Mouse (Mus musculus) retina, postnatal 1 day (tissue): ENCODE results near the gene Vhl.
"Not testable (repeated sequence)": the region's sequence is repeated elsewhere in the genome, so short reads cannot be mapped to it uniquely, and the experiment has no call there.

Experiments used
- DNase-seq: peaks from one replicate; pipeline ENCODE4 v3.0.0-alpha.2; 2012

Gene Vhl

GRCm38 (mm10) chr6:113661353-113662241, 37.8 kb downstream of the Vhl start:
- peak; percentile 93 for DNase-seq

GRCm38 (mm10) chr6:113662964-113663700, 39.4 kb downstream of the Vhl start:
- DNase-seq = no peak

- DNase-seq = no peak
Observed at GRCm38 (mm10) chr6:113664305-113664704, 40.5 kb downstream of the Vhl start.

- DNase-seq = no peak
Observed at GRCm38 (mm10) chr6:113667611-113668122, 43.9 kb downstream of the Vhl start.

- peak; percentile 66 for DNase-seq
Observed at GRCm38 (mm10) chr6:113668287-113669154, 44.8 kb downstream of the Vhl start.

GRCm38 (mm10) chr6:113669821-113670220, 46.1 kb downstream of the Vhl start:
- no peak for DNase-seq

- DNase-seq = not testable (repeated sequence)
Observed at GRCm38 (mm10) chr6:113672029-113672428, 48.3 kb downstream of the Vhl start.

- DNase-seq = no peak
Observed at GRCm38 (mm10) chr6:113672989-113673388, 49.2 kb downstream of the Vhl start.

GRCm38 (mm10) chr6:113675234-113675633, 51.5 kb downstream of the Vhl start:
- DNase-seq = no peak

- DNase-seq = no peak
Observed at GRCm38 (mm10) chr6:113675991-113676390, 52.2 kb downstream of the Vhl start.

GRCm38 (mm10) chr6:113677070-113677734, 53.4 kb downstream of the Vhl start:
- DNase-seq = no peak

- DNase-seq = peak; percentile 57
Observed at GRCm38 (mm10) chr6:113678246-113679012, 54.7 kb downstream of the Vhl start.

GRCm38 (mm10) chr6:113679993-113680566, 56.3 kb downstream of the Vhl start:
- DNase-seq = no peak
